Mouse (Mus musculus) intestine, postnatal 0 days (tissue): ENCODE measurements at regions not wholly inside any gene's neighbourhood (a gene's known extent, or its start where the extent isn't known, plus 50 kb on each side); places are given as distances from the start of the nearest gene placed in this dataset.

Experiments used
- ATAC-seq: fragments of 200-750 bp; cut with Nextera tagmentation; 2 replicates; pipeline ENCODE4 v1.8.0; 2017; ENCODE audit warnings: mild to moderate bottlenecking, moderate TSS enrichment, moderate library complexity
- H3K27ac ChIP-seq: fragments of 300-500 bp; sonication (generic); 2 replicates; pipeline ENCODE4 v1.5.1; 2014; ENCODE audit warnings: mild to moderate bottlenecking, low read depth, low read length, moderate library complexity
- H3K27me3 ChIP-seq: fragments of 300-500 bp; sonication (generic); replicated peaks from 2 replicates; pipeline ENCODE4 v1.6.1; 2014; ENCODE audit warnings: low read length, mixed read lengths; ENCODE audit not compliant: control insufficient read depth, insufficient read depth
- H3K36me3 ChIP-seq: fragments of 300-500 bp; sonication (generic); 2 replicates; pipeline ENCODE4 v1.6.1; 2014; ENCODE audit warnings: mild to moderate bottlenecking, moderate library complexity; ENCODE audit not compliant: control insufficient read depth, insufficient read depth
- H3K4me1 ChIP-seq: fragments of 300-500 bp; sonication (generic); replicated peaks from 2 replicates; pipeline ENCODE4 v1.6.1; 2014; ENCODE audit warnings: antibody characterized with exemption, low read length, mixed read lengths; ENCODE audit not compliant: control insufficient read depth, insufficient read depth
- H3K4me2 ChIP-seq: fragments of 300-500 bp; sonication (generic); replicated peaks from 2 replicates; pipeline ENCODE4 v1.6.1; 2014; ENCODE audit warnings: low read depth, mild to moderate bottlenecking, moderate library complexity
- H3K4me3 ChIP-seq: fragments of 300-500 bp; sonication (generic); 2 replicates; pipeline ENCODE4 v1.5.1; 2014; ENCODE audit warnings: low read depth, low read length
- H3K9ac ChIP-seq: fragments of 300-500 bp; sonication (generic); 2 replicates; pipeline ENCODE4 v1.6.1; 2014; ENCODE audit warnings: mild to moderate bottlenecking, low read depth, low read length
- H3K9me3 ChIP-seq: fragments of 300-500 bp; sonication (generic); 2 replicates; pipeline ENCODE4 v1.6.1; 2016; ENCODE audit warnings: mixed run types; ENCODE audit not compliant: control insufficient read depth
- CTCF ChIP-seq: sonication (generic); IDR thresholded peaks from 2 replicates; pipeline ENCODE4 v1.5.1; 2016; ENCODE audit warnings: low read depth, mild to moderate bottlenecking, control low read depth, antibody characterized with exemption, moderate library complexity
- WGBS: fragments of 180-500 bp; shearing (Covaris S2); extraction: QIAGEN DNeasy Blood & Tissue Kit; methylation state at CpG from one replicate; pipeline ENCODE4 v1.1.7; 2014; 5-methylcytosine and 5-hydroxymethylcytosine counted together

DNA sequence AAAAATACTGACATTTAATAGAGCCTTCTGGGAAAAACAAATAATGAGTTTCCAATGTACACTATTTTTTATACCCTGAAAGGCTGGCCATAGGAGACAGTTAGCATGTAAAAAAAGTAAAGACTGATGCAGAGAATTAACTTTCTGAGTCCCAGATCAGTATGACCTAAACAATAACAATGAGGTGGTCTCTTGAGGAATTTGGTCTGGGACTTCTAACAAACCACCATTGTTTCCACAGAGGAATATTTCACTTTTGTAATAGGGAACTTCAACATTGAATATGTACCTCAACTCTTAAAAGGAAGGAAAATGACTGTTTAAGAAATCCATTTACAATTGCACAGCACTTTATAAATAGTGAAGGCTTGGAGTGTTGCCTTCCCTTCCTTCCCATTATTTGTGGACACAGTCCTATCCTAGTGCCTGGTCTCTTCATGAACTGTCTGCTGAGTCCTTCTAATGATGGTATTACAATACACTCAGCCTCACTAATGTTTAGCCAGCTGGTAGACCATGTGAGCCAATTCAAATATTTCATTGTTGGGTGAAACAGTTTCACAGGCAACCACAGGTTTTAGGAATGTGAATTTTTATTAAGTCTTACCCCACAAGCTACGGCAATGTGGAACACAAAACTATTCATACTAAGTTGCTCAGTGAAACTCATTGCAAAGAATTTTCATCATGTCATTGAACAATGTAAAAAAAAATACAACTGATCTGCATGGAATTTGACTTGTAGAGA is 358.7 kb downstream of the Atp6ap1l start:
- Histone ChIP-seq H3K4me1 (no peaks in the 10 kb centered on the region), H3K4me2 (no peak overlapping the region), H3K9ac (no peak overlapping the region), H3K27ac (no peak overlapping the region), H3K9me3 (no peaks in the 10 kb centered on the region), H3K36me3 (no peaks in the 10 kb centered on the region), H3K27me3 (no peaks in the 10 kb centered on the region), H3K4me3 (no peak overlapping the region)
- 90% methylated on average over 1 of the region's 1 CpGs for WGBS
- ATAC-seq: no peak
- TF ChIP-seq CTCF: no peak

DNA sequence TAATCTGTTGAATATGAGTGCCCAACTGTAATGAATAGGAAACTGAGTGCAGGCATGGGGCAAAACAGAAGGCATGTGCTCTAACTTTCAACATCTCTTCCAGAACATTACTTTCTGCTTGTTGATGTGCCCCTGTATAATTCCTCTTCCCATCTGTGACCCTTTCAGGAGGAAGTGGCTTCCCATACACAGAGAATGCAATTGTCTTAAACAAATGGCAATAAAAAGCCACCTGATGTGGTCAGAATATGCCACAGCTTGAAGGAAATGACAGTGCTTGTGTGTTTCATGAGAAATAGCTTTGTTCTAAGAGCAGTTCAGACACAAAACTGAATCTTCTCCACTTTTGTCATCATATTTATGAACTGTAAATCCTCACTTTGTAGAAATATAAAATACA is 359.3 kb downstream of the Atp6ap1l start:
- H3K9me3 ChIP-seq: no peaks in the 10 kb centered on the region
- TF ChIP-seq CTCF: no peak
- no peak for ATAC-seq

DNA sequence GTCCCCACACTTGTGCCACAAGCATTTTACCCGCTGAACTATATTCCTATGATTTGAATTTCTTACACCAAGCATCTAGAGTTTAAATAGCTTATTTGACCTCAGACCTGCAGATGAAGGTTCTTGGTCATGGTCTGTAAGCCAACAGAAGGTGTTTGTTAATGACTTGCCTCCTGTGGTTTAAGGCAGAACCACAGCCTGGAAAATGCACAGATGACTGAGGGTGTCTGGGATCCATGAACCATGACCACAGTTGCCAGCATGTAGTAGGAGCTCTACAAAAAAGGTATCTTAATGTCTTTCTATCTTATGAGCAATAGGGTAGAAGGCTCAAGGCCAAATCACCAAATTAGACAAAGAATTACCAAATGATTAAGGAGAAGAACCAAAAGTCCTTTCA is 367.6 kb downstream of the Atp6ap1l start:
- no peaks in the 10 kb centered on the region for H3K36me3 ChIP-seq
- TF ChIP-seq CTCF: no peak
- H3K4me3 ChIP-seq: no peak overlapping the region
- peaks cover 2% of the 10 kb centered on the region; the same call in 1 of the 2 replicates for H3K9me3 ChIP-seq
- H3K27me3 ChIP-seq: no peaks in the 10 kb centered on the region
- no peak overlapping the region for H3K9ac ChIP-seq
- WGBS: 96% methylated on average over 1 of the region's 1 CpGs
- H3K4me2 ChIP-seq: no peak overlapping the region
- no peaks in the 10 kb centered on the region for H3K4me1 ChIP-seq
- no peak overlapping the region for H3K27ac ChIP-seq
- no peak for ATAC-seq

More for the DNA sequence above, 359.3 kb downstream of the Atp6ap1l start:
- H3K4me2 ChIP-seq: no peak overlapping the region
- H3K4me3 ChIP-seq: no peak overlapping the region
- H3K36me3 ChIP-seq: no peaks in the 10 kb centered on the region
- H3K27me3 ChIP-seq: no peaks in the 10 kb centered on the region
- H3K9ac ChIP-seq: no peak overlapping the region
- H3K27ac ChIP-seq: no peak overlapping the region
- H3K4me1 ChIP-seq: no peaks in the 10 kb centered on the region

DNA sequence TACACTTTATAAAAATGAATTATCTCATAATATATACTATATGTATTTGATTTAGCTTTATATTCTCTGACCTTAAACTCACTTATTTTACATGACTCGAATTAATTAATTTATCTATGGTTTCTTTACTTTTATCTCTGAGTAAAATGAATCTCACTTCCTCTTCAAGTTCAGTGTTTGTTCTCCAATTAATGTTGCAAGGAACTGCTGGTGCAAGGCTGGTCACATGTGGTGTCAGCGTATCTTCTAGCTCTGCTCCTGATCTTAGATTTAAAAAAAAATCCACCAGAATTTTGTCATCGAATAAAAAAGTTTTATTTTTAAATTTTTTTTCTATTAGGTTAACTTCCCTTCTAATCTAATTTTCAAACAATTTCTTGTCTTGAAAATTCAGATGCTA is 378.2 kb downstream of the Atp6ap1l start:
- TF ChIP-seq CTCF: no peak
- H3K36me3 ChIP-seq: no peaks in the 10 kb centered on the region
- H3K4me3 ChIP-seq: no peak overlapping the region
- no peaks in the 10 kb centered on the region for H3K4me1 ChIP-seq
- H3K27me3 ChIP-seq: no peaks in the 10 kb centered on the region
- no peak overlapping the region for H3K27ac ChIP-seq
- H3K9ac ChIP-seq: no peak overlapping the region
- no peaks in the 10 kb centered on the region for H3K9me3 ChIP-seq
- no peak overlapping the region for H3K4me2 ChIP-seq
- no peak for ATAC-seq
- 88% methylated on average over 3 of the region's 3 CpGs for WGBS

DNA sequence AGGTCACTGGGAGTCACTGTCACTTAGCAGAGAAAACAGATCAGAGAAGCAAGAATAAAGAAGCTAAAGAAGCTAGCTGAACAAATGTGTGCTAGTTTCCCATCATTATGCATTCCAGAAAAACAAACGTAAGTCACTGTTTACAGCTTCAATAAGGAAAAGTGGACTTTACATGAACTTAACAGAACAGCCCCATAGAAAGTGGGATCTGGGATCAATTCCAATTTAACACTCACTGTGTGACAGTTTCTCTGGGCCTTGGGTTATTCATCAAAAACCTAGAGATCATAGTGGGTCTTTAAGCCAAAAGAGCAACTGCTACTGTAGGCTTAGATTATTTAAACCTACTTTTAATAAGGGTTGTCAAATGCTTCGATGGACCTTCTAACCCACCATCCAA is 379.4 kb downstream of the Atp6ap1l start:
- Histone ChIP-seq H3K4me2 (no peak overlapping the region), H3K4me1 (no peaks in the 10 kb centered on the region), H3K27ac (no peak overlapping the region), H3K36me3 (no peaks in the 10 kb centered on the region), H3K9ac (no peak overlapping the region), H3K27me3 (no peaks in the 10 kb centered on the region), H3K9me3 (no peaks in the 10 kb centered on the region), H3K4me3 (no peak overlapping the region)
- 79% methylated on average over 2 of the region's 2 CpGs for WGBS
- ATAC-seq: no peak
- TF ChIP-seq CTCF: no peak

- 0 out of 2 replicates have a peak, but pooled peaks have one; percentile 42 for ATAC-seq
- 38% methylated on average over 4 of the region's 4 CpGs for WGBS
- no peak for TF ChIP-seq CTCF
These were observed 383.4 kb downstream of the Atp6ap1l start for GRCm38 (mm10) chr13:90521758-90522245.

More at GRCm38 (mm10) chr13:90521758-90522245, 383.4 kb downstream of the Atp6ap1l start:
- H3K4me2 ChIP-seq: no peak overlapping the region
- no peak overlapping the region for H3K4me3 ChIP-seq
- no peaks in the 10 kb centered on the region for H3K36me3 ChIP-seq
- H3K9ac ChIP-seq: no peak overlapping the region
- H3K4me1 ChIP-seq: no peaks in the 10 kb centered on the region
- H3K27me3 ChIP-seq: no peaks in the 10 kb centered on the region
- H3K27ac ChIP-seq: no peak overlapping the region
- no peaks in the 10 kb centered on the region for H3K9me3 ChIP-seq
